Mouse (Mus musculus) stomach, postnatal 0 days (tissue): ENCODE measurements around the gene Degs2. TPM values are rescaled to one million over a fixed set of nuclear protein-coding genes. Genes with fewer than 3 reads are reported as not detected.
A peak's percentile ranks its signal among the peaks of the same experiment; 100 is the strongest.

Experiments
- ATAC-seq: fragments of 200-750 bp; cut with Nextera tagmentation; 2 replicates; pipeline ENCODE4 v1.8.0; 2017; ENCODE audit not compliant: low FRiP score, low TSS enrichment
- DNase-seq: peaks from one replicate; pipeline ENCODE4 v3.0.0-alpha.2; 2016; ENCODE audit warnings: low spot score
- H3K27ac ChIP-seq: fragments of 300-500 bp; sonication (generic); replicated peaks from 2 replicates; pipeline ENCODE4 v1.5.1; 2014; ENCODE audit warnings: mild to moderate bottlenecking, control low read depth
- H3K27me3 ChIP-seq: fragments of 300-500 bp; sonication (generic); 2 replicates; pipeline ENCODE4 v1.6.1; 2014; ENCODE audit warnings: low read length; ENCODE audit not compliant: control insufficient read depth, insufficient read depth
- H3K36me3 ChIP-seq: fragments of 300-500 bp; sonication (generic); 2 replicates; pipeline ENCODE4 v1.6.1; 2014; ENCODE audit warnings: low read length, mixed read lengths; ENCODE audit not compliant: control insufficient read depth, insufficient read depth
- H3K4me1 ChIP-seq: fragments of 300-500 bp; sonication (generic); replicated peaks from 2 replicates; pipeline ENCODE4 v1.6.1; 2014; ENCODE audit warnings: antibody characterized with exemption; ENCODE audit not compliant: control insufficient read depth, insufficient read depth
- H3K4me2 ChIP-seq: fragments of 300-500 bp; sonication (generic); replicated peaks from 2 replicates; pipeline ENCODE4 v1.6.1; 2014; ENCODE audit warnings: low read depth, mild to moderate bottlenecking, control low read depth, moderate library complexity
- H3K4me3 ChIP-seq: fragments of 300-500 bp; sonication (generic); 2 replicates; pipeline ENCODE4 v1.5.1; 2014; ENCODE audit warnings: low read depth, low read length, control low read depth
- H3K9ac ChIP-seq: fragments of 300-500 bp; sonication (generic); 2 replicates; pipeline ENCODE4 v1.6.1; 2014; ENCODE audit warnings: mild to moderate bottlenecking, low read length, control low read depth, mixed read lengths
- H3K9me3 ChIP-seq: fragments of 300-500 bp; sonication (generic); 2 replicates; pipeline ENCODE4 v1.6.1; 2016; ENCODE audit warnings: low read length; ENCODE audit not compliant: control insufficient read depth
- CTCF ChIP-seq: IDR thresholded peaks from 2 replicates; pipeline ENCODE4 v1.5.1; 2016; ENCODE audit warnings: antibody characterized with exemption, low read depth, mild to moderate bottlenecking, moderate library complexity
- EP300 ChIP-seq: optimal IDR thresholded peaks from 2 replicates; pipeline ENCODE3; 2016; ENCODE audit warnings: antibody characterized with exemption
- WGBS: fragments of 180-500 bp; shearing (Covaris S2); extraction: QIAGEN DNeasy Blood & Tissue Kit; methylation state at CpG from one replicate; pipeline ENCODE4 v1.1.7; 2014; 5-methylcytosine and 5-hydroxymethylcytosine counted together
- polyA plus RNA-seq: library from polyadenylated mRNA; unstranded; fragments of >200 nt; fragmentation: Nextera tagmentation; extraction: Ambion mirVana; gene quantifications from 2 replicates; pipeline ENCODE4 v1.2.1, GENCODE M21; 2015

The Degs2 gene
- polyA plus RNA-seq, 1 experiment from 2014 or later: 172 TPM

DNA sequence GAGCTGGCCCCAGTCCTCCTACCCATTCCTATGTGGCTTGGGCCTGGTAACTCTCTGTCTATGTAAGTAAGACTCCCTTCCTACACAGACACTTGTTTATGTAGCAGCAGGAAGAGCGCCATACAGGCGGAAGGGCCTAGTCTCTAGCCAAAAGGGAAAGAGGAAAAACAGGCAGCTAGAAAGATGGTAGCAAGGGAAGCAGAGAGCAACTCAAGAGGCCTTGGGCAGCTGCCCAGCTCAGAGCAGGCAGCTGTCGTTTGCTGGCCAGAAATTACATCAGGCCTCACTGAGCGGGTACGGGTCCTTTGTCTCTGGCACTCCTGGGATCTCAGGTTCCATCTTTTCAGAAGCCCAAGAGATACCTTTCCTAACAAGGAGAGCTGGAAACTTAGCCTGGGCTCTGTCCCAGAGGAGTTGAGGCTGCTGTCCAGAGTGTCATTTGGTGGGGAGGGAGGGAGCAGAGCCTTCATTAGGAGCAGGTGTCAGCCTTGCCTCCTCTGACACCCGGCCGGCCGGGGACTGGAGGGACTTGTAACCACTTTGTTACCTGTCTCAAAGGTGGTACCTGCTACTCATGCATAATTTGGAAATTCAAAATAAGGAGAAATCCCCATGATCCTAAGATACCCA, 33.4 kb downstream of the Degs2 start:
- TF ChIP-seq EP300 (no peak), CTCF (no peak)

DNA sequence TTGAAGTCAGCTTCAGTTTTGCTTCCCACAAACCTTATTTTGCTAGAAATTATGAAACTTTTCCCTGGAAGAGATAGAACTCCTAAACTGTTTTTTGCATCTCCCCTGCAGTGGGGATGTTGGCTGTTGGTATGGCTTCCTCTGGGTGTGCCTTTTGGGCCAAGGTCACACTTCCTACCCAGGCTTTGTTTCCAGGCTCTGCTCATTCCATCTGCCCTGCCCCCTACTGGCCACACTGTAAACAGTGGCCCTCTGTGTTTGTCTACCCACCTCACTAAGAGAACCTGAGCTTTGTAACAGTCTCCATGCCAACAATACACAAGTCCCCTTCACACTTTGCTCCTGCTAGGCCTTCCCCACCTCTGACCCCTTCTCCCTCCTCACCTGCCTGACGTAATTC, 44.8 kb downstream of the Degs2 start:
- Histone ChIP-seq H3K9me3 (no peaks in the 10 kb centered on the region), H3K4me1 (no peaks in the 10 kb centered on the region), H3K9ac (no peak overlapping the region), H3K27me3 (no peaks in the 10 kb centered on the region), H3K4me3 (no peak overlapping the region), H3K36me3 (peaks cover 14% of the 10 kb centered on the region; the same call in 1 of the 2 replicates), H3K27ac (no peak overlapping the region), H3K4me2 (no peak overlapping the region)
- 64% methylated on average over 1 of the region's 1 CpGs for WGBS
- TF ChIP-seq CTCF (peak; percentile 79), EP300 (no peak)
- DNase-seq (peak; percentile 74), ATAC-seq (peak; percentile 72)

More for the DNA sequence above, 33.4 kb downstream of the Degs2 start:
- WGBS: 65% methylated on average over 8 of the region's 8 CpGs
- no peaks in the 10 kb centered on the region for H3K27me3 ChIP-seq
- no peak overlapping the region for H3K9ac ChIP-seq
- no peaks in the 10 kb centered on the region for H3K9me3 ChIP-seq
- H3K4me1 ChIP-seq: no peaks in the 10 kb centered on the region
- H3K4me3 ChIP-seq: no peak overlapping the region
- DNase-seq: no peak
- H3K4me2 ChIP-seq: no peak overlapping the region
- no peak for ATAC-seq
- peak overlapping the region; percentile 36; the same call in 1 of the 2 replicates for H3K27ac ChIP-seq
- 0 out of 2 replicates have a peak, but pooled peaks cover 13% of the 10 kb centered on the region for H3K36me3 ChIP-seq

DNA sequence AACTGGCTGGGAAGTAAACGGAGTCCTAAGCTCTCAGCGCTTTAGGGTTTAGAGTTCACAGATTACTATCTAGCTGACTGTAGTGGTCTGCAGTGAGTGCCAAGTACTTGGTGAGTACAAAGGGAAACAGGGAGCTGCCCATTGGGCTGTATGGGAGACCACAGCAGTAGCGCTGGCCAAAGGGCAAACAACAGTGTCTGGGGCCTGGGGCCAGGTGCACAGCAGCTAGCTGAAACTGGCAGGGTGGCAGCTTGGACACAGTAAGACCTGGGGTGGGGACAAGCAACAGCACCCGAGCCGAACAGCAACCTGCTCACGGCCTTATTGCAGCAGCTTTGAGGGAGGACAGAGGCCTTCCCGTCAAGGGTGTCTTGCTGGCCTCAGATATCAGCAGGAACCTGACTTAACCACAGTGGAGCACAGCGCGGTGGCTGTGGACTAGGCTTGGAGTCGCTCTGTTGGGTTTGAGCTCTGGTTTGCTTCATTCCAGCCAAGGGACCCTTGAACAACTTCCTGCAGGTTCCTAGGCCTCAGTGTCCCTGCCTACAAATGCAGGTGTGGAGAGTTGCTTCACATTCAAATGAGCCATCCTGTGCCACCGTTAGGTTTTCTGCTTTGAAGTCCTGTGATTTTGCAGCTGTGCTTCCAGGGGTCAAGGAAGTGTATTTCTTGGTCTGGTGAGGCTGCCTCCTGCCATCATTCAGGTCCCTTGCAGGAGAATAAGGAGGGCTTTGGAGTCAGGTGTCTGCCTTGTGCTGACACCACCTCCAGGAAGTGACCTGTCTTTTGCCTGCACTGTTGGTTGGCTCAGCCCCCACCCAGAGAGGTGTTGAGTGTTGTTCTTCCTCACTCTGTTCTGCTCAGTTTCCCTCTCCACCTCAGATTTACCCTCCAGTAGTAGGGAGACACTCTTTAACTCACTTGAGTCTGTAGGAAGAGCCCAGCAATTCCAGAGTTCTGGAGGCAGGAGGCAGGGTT, 48.5 kb downstream of the Degs2 start:
- no peak for DNase-seq
- Histone ChIP-seq H3K4me2 (no peak overlapping the region), H3K27ac (no peak overlapping the region), H3K9ac (no peak overlapping the region), H3K4me1 (no peaks in the 10 kb centered on the region), H3K27me3 (no peaks in the 10 kb centered on the region), H3K36me3 (peaks cover 17% of the 10 kb centered on the region), H3K4me3 (no peak overlapping the region), H3K9me3 (no peaks in the 10 kb centered on the region)
- 75% methylated on average over 11 of the region's 11 CpGs for WGBS
- TF ChIP-seq EP300 (no peak), CTCF (no peak)
- no peak; the same call in 1 of the 2 replicates for ATAC-seq

DNA sequence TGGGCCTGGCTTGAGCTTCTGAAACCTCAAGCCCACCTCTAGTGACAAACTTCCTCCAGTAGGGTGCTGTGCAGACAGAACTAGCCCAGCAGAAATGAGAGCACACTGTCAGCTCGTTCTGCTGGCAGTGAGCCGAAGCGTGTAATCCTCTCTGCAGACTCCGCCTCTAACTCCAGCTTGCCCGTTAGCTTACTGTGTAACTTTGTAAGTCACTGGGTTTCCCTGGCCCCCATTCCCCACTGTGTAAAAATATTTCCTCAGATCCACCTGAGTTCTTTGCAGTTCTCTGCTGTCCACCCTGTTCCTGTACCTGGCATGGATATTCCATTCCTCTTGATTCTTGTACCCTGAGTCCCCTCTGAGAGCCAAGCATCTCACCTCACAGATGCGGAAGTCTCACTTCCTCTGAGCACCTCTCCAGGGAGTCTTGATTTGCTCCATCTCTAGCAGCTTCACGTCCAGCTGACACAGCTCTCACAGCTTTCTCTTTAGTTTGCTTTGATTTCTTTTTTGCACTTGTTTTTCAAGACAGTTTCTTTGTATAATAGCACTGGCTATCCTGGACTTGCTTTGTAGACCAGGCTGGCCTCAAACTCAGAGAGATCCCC, 51.0 kb downstream of the Degs2 start:
- Histone ChIP-seq H3K9me3 (no peaks in the 10 kb centered on the region), H3K27me3 (no peaks in the 10 kb centered on the region), H3K4me3 (no peak overlapping the region), H3K4me1 (no peaks in the 10 kb centered on the region), H3K27ac (no peak overlapping the region), H3K4me2 (no peak overlapping the region), H3K36me3 (peaks cover 16% of the 10 kb centered on the region), H3K9ac (no peak overlapping the region)
- 49% methylated on average over 7 of the region's 7 CpGs for WGBS
- ATAC-seq: no peak
- DNase-seq: no peak
- TF ChIP-seq CTCF: 0 out of 2 replicates have a peak, but pooled peaks have one; percentile 8
- no peak for TF ChIP-seq EP300

DNA sequence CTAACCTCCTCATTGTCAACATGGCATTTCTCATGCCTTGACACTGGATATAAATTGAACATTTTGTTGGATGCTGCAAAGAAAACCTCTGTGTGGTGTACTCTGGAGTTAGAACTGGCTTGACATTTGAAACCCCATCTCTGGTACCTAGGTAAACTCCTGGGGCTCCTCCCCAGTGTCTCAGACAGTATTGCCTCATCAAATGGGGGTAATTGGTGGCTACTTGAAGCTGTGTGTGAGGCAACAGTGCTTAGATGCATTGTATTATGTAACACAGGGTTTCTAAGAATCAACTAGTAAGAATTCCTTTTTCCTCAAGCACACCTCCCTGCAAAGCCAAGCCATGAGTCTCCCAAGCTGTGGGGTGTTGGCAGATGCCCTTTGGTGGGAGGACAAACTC, 54.3 kb downstream of the Degs2 start:
- peaks cover 7% of the 10 kb centered on the region for H3K36me3 ChIP-seq
- no peak overlapping the region for H3K4me2 ChIP-seq
- TF ChIP-seq CTCF (no peak), EP300 (no peak)
- H3K9me3 ChIP-seq: no peaks in the 10 kb centered on the region
- DNase-seq (no peak), ATAC-seq (no peak)
- H3K27me3 ChIP-seq: no peaks in the 10 kb centered on the region
- H3K4me3 ChIP-seq: no peak overlapping the region
- no peaks in the 10 kb centered on the region for H3K4me1 ChIP-seq
- no peak overlapping the region for H3K27ac ChIP-seq
- H3K9ac ChIP-seq: no peak overlapping the region
